Mouse (Mus musculus) c-Kit-positive CD71-negative TER-119-negative erythroid progenitor cells, embryonic 14.5 days (primary cell): ENCODE measurements at regions not wholly inside any gene's neighbourhood (a gene's known extent, or its start where the extent isn't known, plus 50 kb on each side); places are given as distances from the start of the nearest gene placed in this dataset.

ENCODE experiments used
- DNase-seq: peaks from one replicate; pipeline ENCODE4 v3.0.0-alpha.2; 2013; ENCODE audit warnings: low read depth

- DNase-seq = no peak
Measured at GRCm38 (mm10) chr13:110450526-110450925, 55.7 kb downstream of the Plk2 start.

- DNase-seq = no peak
Measured at GRCm38 (mm10) chr13:110452009-110452525, 57.2 kb downstream of the Plk2 start.

GRCm38 (mm10) chr13:110455085-110455484, 60.2 kb downstream of the Plk2 start:
- DNase-seq = no peak

- no peak for DNase-seq
Measured at GRCm38 (mm10) chr13:110455569-110456196, 60.8 kb downstream of the Plk2 start.

- no peak for DNase-seq
Measured at GRCm38 (mm10) chr13:110458701-110459100, 63.9 kb downstream of the Plk2 start.

GRCm38 (mm10) chr13:110461581-110461980, 66.7 kb downstream of the Plk2 start:
- no peak for DNase-seq

- no peak for DNase-seq
Measured at GRCm38 (mm10) chr13:110471526-110471925, 76.7 kb downstream of the Plk2 start.

GRCm38 (mm10) chr13:110477709-110478108, 82.9 kb downstream of the Plk2 start:
- DNase-seq = no peak

GRCm38 (mm10) chr13:110484358-110484940, 89.6 kb downstream of the Plk2 start:
- DNase-seq = no peak

GRCm38 (mm10) chr13:110485515-110485914, 90.7 kb downstream of the Plk2 start:
- no peak for DNase-seq

GRCm38 (mm10) chr13:110490166-110490565, 95.3 kb downstream of the Plk2 start:
- no peak for DNase-seq

GRCm38 (mm10) chr13:110492296-110493001, 97.6 kb downstream of the Plk2 start:
- no peak for DNase-seq

GRCm38 (mm10) chr13:110493002-110493552, 98.2 kb downstream of the Plk2 start:
- no peak for DNase-seq

GRCm38 (mm10) chr13:110497461-110497860, 102.6 kb downstream of the Plk2 start:
- no peak for DNase-seq

GRCm38 (mm10) chr13:110507814-110508362, 113.0 kb downstream of the Plk2 start:
- DNase-seq = no peak

- no peak for DNase-seq
Measured at GRCm38 (mm10) chr13:110517986-110518385, 123.1 kb downstream of the Plk2 start.

GRCm38 (mm10) chr13:110522974-110523373, 128.1 kb downstream of the Plk2 start:
- no peak for DNase-seq

- DNase-seq = no peak
Measured at GRCm38 (mm10) chr13:110527681-110528080, 132.8 kb downstream of the Plk2 start.

- DNase-seq = no peak
Measured at GRCm38 (mm10) chr13:110529624-110530023, 134.8 kb downstream of the Plk2 start.

- DNase-seq = no peak
Measured at GRCm38 (mm10) chr13:110534320-110534764, 139.5 kb downstream of the Plk2 start.

- DNase-seq = no peak
Measured at GRCm38 (mm10) chr13:110535785-110536184, 140.9 kb downstream of the Plk2 start.

GRCm38 (mm10) chr13:110537960-110538463, 143.2 kb downstream of the Plk2 start:
- peak; percentile 43 for DNase-seq
